Mouse (Mus musculus) erythroblast, embryonic 14.5 days (primary cell): Measurements from ENCODE around the gene Adcy7. TPM values are rescaled to one million over a fixed set of nuclear protein-coding genes. Genes with fewer than 3 reads are reported as not detected.

Source experiments
- H3K27me3 ChIP-seq: 2 replicates; pipeline ENCODE4 v1.6.1; 2012; ENCODE audit warnings: inconsistent platforms; ENCODE audit not compliant: control insufficient read depth
- H3K36me3 ChIP-seq: 2 replicates; pipeline ENCODE4 v1.6.1; 2012; ENCODE audit warnings: mild to moderate bottlenecking, inconsistent platforms; ENCODE audit not compliant: control insufficient read depth
- H3K4me1 ChIP-seq: 2 replicates; pipeline ENCODE4 v1.6.1; 2012; ENCODE audit warnings: inconsistent platforms; ENCODE audit not compliant: control insufficient read depth
- H3K4me3 ChIP-seq: replicated peaks from 2 replicates; pipeline ENCODE3; 2012; ENCODE audit warnings: moderate library complexity, mild to moderate bottlenecking, inconsistent platforms
- H3K9me3 ChIP-seq: 2 replicates; pipeline ENCODE4 v1.6.1; 2012; ENCODE audit warnings: low read length, inconsistent platforms, mixed read lengths; ENCODE audit not compliant: control insufficient read depth
- GATA1 ChIP-seq: IDR thresholded peaks from 2 replicates; pipeline ENCODE4 v1.6.1; 2012; ENCODE audit warnings: low read length, inconsistent platforms, mixed read lengths
- TAL1 ChIP-seq: IDR thresholded peaks from 3 replicates; pipeline ENCODE4 v1.6.1; 2012; ENCODE audit warnings: low read length, inconsistent platforms, mixed read lengths
- polyA plus RNA-seq: library from polyadenylated mRNA; stranded (reverse); fragments of >175 nt; gene quantifications from 2 replicates; pipeline ENCODE4 v1.2.3, GENCODE M21; 2012

The Adcy7 gene
- polyA plus RNA-seq, 1 experiment = 1.1 TPM

DNA sequence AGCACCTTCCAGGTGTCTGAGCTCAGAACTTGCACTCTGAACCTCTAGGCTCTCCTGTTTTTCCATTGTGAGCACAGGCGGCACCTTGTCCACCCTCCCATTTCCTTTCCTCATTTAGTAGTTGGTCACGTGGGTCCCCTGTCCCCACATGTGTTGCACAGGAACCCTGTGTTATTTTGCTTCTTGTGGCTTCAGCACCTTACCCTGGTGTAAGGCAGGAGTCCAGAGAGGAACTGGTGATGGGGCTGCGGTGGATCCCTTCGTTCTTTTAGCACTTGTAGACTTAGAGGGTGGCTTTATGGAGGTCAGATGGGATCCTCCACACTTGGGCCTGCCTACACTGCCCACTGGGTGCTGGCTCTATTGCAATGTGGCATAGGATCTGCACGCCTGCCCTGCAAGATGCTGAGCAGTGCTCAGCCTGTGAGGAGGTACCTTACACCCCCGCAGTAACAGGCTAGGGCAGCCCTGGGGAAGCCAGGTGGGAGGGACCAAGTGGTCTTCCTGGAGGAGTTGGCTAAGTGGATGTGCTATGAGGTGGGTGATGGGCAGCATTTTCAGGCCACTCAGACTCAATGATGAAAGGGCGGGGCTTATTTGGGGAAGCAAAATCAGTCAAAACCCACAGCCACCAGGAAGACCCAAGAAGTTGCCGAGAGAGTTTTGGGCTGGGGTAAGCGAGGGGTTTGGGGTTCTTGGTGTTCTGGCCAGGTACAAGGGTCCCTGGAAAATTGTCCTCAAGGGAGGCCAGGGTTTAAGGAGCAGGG, 21.6 kb downstream of the Adcy7 start:
- Histone ChIP-seq H3K36me3 (peaks cover 26% of the 10 kb centered on the region), H3K9me3 (peaks cover 2% of the 10 kb centered on the region; the same call in 1 of the 2 replicates), H3K4me3 (no peak overlapping the region), H3K4me1 (peaks cover 96% of the 10 kb centered on the region), H3K27me3 (no peaks in the 10 kb centered on the region)
- TF ChIP-seq GATA1 = no peak
- TF ChIP-seq TAL1 = no peak

DNA sequence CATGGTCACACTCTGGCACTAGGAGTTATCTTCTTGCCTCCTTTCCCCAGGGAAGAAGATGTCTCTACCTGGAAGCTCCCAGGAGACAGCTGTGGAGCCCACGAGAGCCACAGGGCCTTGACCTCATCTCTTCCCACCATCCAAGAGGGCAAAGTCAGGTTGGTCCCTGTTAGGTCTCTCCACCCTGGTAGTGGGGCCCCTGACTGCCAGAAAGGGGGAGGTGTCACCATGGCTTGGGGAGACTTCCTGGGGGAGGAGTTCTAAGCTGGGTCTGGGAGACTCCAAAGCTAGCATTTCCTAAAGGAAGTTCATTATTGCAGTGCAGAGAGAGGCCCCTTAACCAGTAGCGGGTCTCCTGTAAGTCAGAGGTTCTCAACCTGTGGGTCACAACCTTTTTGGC, 22.8 kb downstream of the Adcy7 start:
- H3K4me3 ChIP-seq = no peak overlapping the region
- H3K4me1 ChIP-seq = peaks cover 97% of the 10 kb centered on the region
- H3K27me3 ChIP-seq = no peaks in the 10 kb centered on the region
- TF ChIP-seq TAL1 = no peak
- peaks cover 2% of the 10 kb centered on the region; the same call in 1 of the 2 replicates for H3K9me3 ChIP-seq
- peaks cover 31% of the 10 kb centered on the region for H3K36me3 ChIP-seq

DNA sequence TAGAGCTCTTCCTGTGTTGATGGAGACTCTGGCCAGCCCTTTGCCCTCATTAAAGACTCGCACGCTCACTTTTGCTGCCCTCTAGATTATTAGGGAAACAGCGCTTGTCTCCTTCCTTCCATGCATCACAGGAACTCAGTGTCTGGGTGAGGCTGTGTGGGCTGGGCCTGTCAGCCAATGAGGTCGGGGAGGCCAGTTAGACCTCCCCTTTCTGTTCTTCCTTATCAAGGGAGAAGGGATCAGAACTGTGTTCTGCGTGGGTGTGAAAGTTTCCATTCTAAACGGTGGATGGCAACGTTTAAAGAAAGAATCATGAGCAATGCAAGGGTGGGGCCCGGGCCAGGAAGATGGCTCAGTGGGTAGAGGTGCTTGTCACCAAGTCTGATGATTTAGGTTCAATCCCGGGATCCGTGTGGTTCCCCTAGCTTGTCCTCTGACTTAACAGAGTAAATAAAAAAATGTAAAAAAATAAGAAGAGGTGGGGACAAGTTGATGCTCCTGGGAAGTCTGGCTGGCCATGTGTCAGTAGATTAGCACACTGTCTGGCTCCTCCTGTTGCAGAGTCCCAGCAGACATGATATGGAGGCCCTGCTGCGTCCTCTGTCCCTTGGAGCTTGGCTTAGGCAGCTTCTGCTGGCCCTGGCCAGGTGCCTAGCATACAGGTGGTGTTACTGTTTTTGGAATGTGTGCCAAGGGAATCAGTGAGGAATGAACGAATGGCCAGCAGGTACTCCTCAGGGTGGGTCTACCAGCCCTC, 26.0 kb downstream of the Adcy7 start:
- Histone ChIP-seq H3K4me3 (peak overlapping the region; percentile 0), H3K4me1 (peaks cover 97% of the 10 kb centered on the region), H3K9me3 (peaks cover 2% of the 10 kb centered on the region; the same call in 1 of the 2 replicates), H3K36me3 (peaks cover 50% of the 10 kb centered on the region), H3K27me3 (no peaks in the 10 kb centered on the region)
- TF ChIP-seq TAL1 = no peak
- no peak for TF ChIP-seq GATA1

DNA sequence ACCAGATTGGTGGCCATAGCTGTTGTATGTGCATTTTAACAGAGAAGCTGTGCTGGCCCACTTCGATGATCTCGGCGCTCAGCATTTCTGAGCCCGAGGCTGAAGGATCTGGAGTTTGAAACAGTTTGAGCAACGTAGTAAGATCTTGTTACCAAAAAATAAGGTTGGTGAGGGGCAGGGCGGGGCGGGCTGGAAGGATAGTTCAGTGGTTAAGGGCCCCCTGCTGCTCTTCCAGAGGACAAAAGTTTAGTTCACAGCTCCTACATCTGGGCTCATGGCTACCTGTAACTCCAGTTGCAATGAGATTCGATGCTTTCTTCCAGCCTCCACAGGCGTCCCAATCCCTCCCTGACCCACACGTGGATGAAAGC, 26.5 kb downstream of the Adcy7 start:
- Histone ChIP-seq H3K9me3 (peaks cover 2% of the 10 kb centered on the region; the same call in 1 of the 2 replicates), H3K4me1 (peaks cover 97% of the 10 kb centered on the region), H3K27me3 (no peaks in the 10 kb centered on the region), H3K4me3 (peak overlapping the region; percentile 0), H3K36me3 (peaks cover 56% of the 10 kb centered on the region)
- TF ChIP-seq TAL1 (no peak), GATA1 (no peak)

DNA sequence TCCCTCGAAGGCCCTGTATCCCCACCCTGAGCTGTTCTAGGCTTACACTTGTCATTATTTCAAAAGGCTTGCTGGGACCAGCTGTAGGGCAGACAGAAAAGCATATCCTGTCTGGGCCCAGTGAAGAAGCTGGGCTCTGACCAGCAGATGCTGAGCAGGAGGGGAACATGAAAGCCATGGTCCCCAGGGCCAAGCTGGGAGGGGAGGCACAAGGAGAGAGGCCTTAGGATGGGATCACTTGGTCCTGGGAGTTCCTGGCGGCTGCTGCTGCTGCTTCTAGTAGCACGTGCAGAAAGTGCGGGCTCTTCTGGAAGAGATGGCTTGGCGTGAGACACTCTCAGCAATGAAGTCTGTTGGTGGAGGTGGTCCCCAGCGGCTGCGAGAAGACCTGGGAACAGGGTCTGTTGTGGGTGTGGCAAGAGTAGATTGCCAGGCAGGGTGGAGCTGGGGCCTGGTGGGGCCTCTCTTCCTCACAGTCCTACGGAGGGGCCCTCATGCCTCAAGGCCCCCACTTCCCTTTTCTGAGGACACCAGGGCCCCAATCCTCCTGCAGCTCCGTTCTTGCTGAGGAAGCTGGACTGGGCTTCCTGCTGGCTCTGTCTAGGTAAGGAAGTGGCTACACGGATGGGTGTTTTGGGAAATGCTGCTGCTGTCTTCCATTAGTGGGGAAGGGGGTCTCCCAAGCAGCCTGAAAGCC, 27.9 kb downstream of the Adcy7 start:
- peaks cover 90% of the 10 kb centered on the region for H3K4me1 ChIP-seq
- peak overlapping the region; percentile 69 for H3K4me3 ChIP-seq
- peaks cover 61% of the 10 kb centered on the region for H3K36me3 ChIP-seq

DNA sequence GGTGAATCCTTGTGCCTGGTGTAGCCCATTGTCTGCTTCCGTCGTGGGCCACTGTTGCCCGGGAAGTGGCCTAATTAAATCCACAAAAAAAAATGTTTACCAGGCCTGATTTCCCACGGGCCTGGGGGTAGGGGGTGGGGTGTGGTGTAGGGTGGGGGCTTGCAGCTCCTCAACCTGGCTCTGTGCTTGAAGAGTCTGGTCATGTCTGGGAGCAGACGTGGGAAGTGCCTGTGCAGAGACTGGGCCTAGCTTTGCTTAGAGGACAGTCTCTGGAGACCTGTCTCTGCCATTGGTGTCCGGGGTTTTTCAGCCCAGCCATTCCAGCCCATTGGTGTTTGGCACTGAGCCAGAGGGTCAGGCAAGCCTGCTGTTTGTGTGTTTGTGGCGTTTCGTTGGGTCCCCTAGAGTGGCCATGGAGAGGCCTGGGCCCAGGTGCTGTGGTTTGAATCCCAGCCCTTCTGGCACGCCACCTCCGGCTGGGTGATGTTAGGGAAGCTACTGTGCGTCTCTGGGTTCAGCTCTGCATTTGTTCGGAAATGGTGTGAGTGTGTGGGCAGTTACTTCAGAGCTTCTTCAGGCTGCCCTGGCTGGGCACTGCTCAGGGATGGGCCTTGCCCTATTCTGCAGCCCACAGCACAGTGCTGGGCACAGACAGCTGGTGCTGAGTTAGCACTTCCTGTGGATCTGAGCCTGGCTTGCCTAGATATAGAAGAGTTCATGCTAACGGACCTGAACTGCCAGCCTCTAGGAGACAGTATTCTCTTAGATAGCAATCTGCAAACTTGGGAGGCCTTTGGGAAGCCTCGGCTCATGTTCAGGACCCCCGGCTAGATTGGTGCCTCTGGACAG, 29.6 kb downstream of the Adcy7 start:
- H3K4me1 ChIP-seq = peaks cover 85% of the 10 kb centered on the region
- TF ChIP-seq GATA1 = no peak; the same call in 1 of the 2 replicates
- TF ChIP-seq TAL1 = no peak
- no peaks in the 10 kb centered on the region for H3K9me3 ChIP-seq
- H3K27me3 ChIP-seq = no peaks in the 10 kb centered on the region
- H3K4me3 ChIP-seq = peak overlapping the region; percentile 69
- peaks cover 60% of the 10 kb centered on the region for H3K36me3 ChIP-seq

More for the DNA sequence above, 27.9 kb downstream of the Adcy7 start:
- TF ChIP-seq GATA1 = no peak
- no peak for TF ChIP-seq TAL1
- no peaks in the 10 kb centered on the region for H3K27me3 ChIP-seq
- H3K9me3 ChIP-seq = peaks cover 2% of the 10 kb centered on the region; the same call in 1 of the 2 replicates

DNA sequence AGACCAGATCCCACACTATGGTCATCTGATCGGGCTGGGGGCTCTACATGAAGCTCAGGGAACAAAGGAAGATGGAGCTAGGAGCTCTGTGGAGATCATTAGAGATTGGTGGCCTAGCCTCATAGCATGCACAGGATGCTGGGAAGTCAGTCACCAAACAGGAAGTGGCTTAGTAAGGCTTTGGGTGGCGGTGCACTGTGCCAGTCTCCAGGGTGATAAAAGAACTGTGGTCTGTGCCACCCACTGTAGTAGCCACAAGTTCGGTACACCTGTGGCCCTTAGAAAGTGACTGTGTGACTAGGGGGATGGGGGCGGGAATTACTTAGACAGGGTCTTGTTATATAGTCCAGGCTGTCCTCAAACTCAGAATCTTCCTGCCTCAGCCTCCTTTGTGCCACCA, 33.6 kb downstream of the Adcy7 start:
- Histone ChIP-seq H3K4me3 (no peak overlapping the region), H3K36me3 (peaks cover 82% of the 10 kb centered on the region), H3K4me1 (peaks cover 50% of the 10 kb centered on the region), H3K9me3 (no peaks in the 10 kb centered on the region), H3K27me3 (no peaks in the 10 kb centered on the region)
- TF ChIP-seq TAL1 (no peak), GATA1 (no peak)

DNA sequence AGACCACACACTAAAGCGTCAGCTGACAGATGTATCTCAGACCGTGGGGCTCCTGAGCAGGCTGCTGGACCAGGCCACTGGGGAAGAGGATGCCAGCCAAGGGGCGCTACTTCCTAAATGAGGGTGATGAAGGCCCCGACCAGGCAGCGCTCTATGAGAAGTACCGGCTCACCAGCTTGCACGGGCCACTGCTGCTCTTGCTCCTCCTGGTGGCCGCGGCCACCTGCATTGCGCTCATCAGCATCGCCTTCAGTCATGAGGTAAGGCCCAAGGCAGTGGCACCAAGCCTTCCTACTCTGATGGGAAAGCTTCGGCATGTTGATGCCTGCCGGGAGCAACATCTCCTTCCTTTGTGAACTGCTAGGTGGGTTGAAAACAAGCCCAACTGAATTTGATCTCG, 34.3 kb downstream of the Adcy7 start:
- no peaks in the 10 kb centered on the region for H3K27me3 ChIP-seq
- H3K9me3 ChIP-seq = no peaks in the 10 kb centered on the region
- peaks cover 43% of the 10 kb centered on the region for H3K4me1 ChIP-seq
- peaks cover 85% of the 10 kb centered on the region for H3K36me3 ChIP-seq
- H3K4me3 ChIP-seq = no peak overlapping the region
- TF ChIP-seq GATA1 (no peak), TAL1 (no peak)
